Mouse (Mus musculus) erythroblast, embryonic 14.5 days (primary cell): ENCODE results near the gene Vps8.

Experiments
- GATA1 ChIP-seq: IDR thresholded peaks from 2 replicates; pipeline ENCODE4 v1.6.1; 2012; ENCODE audit warnings: low read length, inconsistent platforms, mixed read lengths
- TAL1 ChIP-seq: IDR thresholded peaks from 3 replicates; pipeline ENCODE4 v1.6.1; 2012; ENCODE audit warnings: low read length, inconsistent platforms, mixed read lengths

GRCm38 (mm10) chr16:21492346-21492745 lies 69.4 kb downstream of the Vps8 start:
- TF ChIP-seq GATA1 (no peak), TAL1 (no peak)
